Mouse (Mus musculus): ENCODE data around the gene 4930523C07Rik.

The 4930523C07Rik gene

DNA sequence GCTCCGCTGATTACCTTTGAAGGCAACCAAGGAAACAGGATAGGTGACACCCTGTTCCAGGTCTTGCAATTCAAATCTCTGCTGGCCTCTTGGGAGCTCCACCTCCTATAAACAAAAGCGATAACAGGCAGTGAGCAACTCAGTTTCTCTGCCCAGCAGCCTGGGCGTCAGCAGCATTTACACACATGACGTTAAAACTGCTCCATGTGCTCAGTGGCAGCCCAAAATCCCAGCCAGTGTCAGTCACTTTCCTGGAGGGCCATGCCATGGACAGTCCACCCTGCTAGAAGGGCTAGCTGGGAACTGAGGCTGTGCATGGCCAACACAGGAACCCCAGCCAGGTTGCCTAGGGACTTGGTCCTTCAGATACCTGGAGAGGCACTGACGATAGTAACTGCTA is 61.2 kb downstream of the 4930523C07Rik start:
- DNase-seq: no peak

DNA sequence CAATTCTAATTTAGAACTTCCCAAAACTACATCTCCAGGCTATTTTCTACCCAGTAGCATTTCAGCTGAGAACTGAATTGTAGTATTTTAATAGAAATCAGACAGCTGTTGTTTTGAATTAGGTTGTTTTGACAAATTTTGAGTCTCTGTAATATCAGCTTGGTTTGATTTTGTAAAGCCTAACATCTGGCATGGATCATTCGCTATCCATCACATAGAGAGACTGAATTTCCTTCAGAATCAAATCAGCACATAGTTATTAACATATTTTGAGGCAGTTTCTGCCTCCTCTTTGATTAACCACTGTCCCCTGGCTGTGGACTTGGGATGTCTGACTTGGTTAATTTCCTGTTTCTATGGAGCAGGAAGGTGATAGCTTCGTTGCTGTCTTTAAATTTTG is 64.4 kb downstream of the 4930523C07Rik start:
- no peak for DNase-seq

DNA sequence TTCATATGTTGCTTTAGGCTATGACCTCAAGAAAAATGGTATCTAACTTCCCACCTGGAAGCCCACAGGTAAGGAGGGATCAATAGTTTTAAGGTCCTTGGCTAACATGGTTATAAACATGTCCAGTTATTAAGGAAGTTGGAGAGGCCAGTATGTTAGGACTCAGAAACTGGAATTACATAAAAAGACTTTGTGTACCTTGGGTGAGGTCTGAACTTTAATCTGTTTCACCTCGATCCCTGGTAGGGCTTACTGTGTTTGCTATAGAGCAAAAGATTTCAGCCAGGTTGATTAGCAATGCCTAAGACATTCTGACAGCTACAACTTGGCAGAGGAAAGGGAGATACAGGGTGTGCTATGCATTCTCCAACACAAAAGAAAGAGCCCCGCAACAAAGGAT is 79.8 kb downstream of the 4930523C07Rik start:
- DNase-seq: no peak

All from cerebellum, postnatal 10 days (tissue).